Mouse (Mus musculus) lung, postnatal 36 days (tissue): ENCODE measurements around the gene Myl6.

Source experiments
- DNase-seq: peaks from one replicate; pipeline ENCODE4 v3.0.0; 2022; ENCODE audit warnings: mixed read lengths

Myl6 gene

DNA sequence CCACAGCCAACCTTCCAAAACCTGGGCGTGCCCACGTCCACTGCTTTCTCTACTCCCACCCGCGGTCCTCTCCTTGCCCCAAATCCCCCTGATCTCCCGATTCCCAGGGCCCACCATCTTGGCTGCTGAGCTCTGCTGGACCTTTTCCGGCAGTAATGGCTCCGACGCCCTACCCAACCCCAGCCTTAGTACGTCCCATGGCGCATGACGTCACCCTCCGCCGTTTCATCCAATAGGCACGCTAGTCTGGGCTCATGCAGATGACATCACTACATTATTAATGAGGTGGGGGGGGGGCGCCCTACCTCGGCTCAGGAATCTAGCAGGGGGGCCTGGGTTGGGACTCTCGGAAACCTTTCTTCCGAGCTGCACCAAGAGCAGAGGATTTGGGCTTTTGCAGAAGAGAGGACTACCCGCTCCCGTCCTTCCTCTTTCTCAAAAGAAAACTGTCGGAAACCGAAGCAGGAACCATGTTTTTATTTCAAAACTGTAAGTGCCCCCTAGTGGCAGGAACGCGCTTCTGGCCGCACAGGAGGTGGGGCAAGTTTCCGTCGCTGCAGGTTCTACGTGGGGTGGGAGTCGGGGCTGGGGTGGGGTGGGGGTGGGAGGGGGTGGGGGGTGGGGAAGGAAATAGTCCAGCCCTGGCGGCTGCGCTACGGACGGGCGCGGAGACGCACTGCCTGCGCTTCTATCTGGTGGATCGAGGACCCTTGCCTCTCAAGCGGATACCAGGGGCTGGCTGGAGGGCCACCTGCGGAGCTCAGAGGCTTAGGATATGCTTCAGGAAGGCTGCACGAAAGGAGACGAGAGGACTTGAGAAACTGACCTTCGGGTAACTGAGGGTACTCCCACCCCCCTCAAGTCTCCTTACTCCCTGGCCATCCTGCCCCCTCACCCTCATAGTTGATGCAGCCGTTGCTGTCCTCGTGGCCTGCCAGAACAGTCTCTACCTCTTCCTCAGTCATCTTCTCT lies at the start of gene Myl6:
Gene Myl6, minus strand, starts transcription at position 451 of the 972 bp plus-strand sequence.
- DNase-seq, result peak; percentile 100

DNA sequence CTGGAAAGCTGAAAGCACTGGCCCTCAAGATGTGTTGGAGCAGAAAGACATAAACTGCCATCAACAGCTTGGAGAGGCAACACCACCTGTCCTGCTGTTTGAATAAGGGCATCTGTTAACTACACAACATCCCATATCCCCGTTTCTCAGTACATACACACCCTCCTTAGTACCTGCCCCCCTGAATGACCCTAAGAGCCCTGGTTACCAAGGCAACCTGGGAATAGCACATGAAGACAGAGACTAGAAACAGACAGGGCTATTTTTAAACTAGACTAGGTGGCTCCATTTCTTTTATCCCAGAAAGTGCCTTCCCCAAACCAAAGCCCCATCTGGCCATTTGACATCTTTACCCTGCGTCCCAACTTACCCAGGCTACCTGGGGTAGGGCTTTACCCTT lies 49.2 kb upstream of the Myl6 start:
- no peak for DNase-seq

DNA sequence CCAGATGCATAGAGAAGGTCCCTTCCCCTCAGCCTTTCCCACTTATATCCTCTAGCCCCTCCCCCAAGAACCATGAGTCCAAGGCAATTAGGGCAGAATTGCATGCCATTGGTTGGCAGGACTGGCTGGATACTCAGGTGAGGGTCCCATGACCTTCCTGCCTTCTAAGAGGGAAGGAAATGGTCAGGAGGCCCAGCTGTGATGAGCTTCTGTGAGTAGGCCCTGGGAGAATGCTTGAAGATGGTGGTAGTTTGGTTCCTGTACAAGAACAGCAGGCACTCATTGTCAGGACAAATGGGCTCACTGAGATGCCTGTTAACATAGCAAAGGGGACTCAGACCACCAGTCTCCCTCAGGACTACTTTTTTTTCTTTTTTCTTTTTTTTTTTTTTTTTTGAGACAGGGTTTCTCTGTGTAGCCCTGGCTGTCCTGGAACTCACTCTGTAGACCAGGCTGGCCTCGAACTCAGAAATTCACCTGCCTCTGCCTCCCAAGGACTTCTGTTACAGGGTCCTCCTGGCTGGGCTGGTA lies 44.5 kb upstream of the Myl6 start:
- no peak for DNase-seq

DNA sequence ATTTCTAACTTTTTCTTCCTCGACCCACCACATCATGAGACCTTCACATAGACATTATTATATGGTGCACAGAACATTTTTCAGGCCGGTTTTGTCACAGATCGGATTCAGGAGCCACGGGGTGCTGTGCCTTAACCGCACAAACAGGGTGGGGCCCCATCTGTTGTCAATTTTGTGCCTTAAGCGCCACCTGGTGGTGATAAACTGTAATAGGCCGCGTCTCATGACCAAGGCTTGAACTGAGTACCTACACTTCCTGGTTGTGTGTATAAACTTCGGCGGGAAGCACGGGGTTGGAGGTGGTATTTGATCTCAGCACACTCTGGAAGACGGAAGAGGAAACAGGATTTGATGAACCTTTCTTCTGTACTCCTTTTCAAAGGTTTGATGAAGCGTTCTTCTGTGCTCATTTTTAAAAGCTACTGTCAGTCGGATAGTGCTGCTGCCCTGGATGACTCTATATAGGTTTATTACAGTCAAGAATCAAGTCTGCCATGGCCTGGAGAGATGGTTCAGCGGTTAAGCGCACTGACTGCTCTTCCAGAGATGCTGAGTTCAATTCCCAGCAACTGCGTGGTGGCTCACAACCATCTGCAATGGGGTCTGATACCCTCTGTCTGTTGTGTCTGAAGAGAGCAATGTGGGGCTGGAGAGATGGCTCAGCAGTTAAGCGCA lies 42.5 kb upstream of the Myl6 start:
- peak; percentile 99 for DNase-seq

DNA sequence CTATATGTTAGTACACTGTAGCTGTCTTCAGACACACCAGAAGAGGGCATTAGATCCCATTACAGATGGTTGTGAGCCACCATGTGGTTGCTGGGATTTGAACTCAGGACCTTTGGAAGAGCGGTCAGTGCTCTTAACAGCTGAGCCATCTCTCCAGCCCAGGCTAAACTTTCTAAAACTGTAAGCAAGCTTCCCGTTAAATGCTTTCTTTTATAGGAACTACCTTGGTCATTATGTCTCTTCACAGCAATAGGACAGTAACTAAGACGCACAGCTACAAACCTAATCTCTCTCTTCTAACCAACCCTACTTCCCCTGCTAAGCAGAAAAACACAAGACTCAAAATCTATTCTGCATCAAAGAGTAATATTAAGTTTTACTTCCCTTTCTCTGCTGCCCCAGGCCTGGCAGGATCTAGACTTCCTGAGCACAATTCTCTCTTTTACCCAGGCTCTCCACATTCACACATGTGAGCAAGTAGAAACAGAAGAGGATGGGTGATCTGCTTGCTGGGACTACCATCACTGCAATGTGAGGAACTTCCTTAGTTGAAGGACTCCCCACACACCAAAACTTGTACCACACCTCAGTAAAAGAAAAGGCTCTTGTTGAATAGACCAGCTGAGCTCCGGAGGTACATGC lies 41.8 kb upstream of the Myl6 start:
- DNase-seq, result no peak

DNA sequence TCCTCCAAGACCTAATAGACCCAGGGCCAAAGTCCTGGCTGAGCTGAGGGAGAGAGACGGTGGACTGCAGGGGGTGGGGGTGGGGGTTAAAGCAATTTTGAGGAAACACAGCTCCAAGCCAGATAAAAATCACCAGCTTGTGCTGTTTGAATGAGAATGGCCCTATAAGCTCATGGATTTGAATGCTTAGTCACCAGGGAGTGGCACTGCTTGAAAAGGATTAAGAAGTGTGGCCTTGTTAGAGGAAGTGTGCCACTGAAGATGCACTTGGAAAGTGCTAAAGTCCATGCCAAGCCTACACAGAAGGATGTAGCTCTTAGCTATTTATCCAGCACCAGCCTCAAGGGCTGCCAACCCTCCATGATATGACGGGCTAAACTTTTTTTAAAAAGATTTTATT lies 41.3 kb upstream of the Myl6 start:
- no peak for DNase-seq

DNA sequence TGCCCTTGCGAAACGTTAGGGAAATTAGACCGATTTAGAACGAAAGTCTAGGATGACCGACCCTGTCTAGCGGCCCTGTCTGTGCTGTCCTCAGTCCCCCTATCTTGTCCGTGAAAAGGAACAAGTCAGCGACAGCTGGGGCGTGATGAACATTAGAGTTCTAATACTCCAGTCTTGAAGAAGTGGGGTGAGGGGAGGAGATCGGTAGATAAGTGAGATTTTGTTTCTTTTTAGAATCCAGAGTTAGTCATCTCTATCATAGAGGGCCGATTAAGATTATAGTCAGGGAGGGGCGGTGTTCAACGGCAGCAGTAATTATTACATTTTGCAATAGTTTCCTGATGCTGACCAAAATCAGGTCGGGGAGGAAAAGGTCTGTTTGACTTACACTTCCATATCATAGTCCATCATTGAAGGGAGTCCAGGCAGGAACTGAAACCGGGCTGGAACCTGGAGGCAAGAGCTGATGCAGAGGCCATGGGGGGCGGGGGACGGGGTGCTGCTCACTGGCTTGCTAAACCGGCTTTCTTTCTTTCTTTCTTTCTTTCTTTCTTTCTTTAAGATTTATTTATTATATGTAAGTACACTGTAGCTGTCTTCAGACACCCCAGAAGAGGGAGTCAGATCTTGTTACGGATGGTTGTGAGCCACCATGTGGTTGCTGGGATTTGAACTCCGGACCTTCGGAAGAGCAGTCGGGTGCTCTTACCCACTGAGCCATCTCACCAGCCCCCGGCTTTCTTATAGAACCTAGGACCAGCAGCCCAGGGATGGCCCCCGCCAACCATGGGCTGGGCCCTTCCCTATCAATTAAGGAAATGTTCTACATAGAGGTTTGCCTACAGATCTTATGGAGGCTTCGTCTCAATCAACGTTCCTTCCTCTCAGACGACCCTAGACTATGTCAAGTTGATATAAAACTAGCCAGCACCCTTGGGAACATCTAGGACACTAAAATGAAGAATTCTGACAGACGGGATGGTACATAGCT lies 32.7 kb upstream of the Myl6 start:
- peak; percentile 36 for DNase-seq

DNA sequence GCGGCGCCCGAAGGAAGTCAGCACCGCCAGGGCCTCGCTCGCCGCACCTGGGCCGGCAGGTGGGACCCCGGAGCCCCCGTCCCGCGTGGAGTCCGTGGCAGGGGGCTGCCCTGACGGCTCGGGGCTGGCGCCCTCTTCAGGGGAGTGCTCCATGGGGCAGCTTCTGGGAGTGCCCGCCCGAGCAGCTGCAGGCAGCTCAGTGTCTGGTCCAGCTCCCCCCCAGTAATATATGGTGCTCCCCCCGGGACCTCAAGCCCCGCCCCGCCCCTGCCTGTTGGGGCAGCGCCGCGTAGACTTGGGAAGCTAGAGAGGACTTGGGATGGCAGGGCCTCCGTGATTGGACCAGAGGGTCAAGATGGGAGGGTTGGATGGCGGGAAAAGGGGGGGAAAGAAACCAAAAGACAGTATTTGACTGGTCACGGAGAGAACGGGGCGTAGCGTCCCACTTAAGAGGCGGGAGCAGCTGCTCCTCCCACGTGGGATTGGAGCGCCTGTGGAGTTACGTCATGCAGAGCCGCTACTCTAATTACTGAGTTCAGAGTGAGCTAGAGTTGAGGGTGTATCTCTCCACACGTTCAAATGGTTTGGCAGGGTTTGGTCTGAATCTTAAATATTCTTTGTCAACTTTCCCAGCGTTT lies 31.8 kb upstream of the Myl6 start, which contains the start of gene Esyt1:
Gene Esyt1, minus strand, starts transcription at position 201 of the 638 bp plus-strand sequence.
- DNase-seq, result peak; percentile 99

DNA sequence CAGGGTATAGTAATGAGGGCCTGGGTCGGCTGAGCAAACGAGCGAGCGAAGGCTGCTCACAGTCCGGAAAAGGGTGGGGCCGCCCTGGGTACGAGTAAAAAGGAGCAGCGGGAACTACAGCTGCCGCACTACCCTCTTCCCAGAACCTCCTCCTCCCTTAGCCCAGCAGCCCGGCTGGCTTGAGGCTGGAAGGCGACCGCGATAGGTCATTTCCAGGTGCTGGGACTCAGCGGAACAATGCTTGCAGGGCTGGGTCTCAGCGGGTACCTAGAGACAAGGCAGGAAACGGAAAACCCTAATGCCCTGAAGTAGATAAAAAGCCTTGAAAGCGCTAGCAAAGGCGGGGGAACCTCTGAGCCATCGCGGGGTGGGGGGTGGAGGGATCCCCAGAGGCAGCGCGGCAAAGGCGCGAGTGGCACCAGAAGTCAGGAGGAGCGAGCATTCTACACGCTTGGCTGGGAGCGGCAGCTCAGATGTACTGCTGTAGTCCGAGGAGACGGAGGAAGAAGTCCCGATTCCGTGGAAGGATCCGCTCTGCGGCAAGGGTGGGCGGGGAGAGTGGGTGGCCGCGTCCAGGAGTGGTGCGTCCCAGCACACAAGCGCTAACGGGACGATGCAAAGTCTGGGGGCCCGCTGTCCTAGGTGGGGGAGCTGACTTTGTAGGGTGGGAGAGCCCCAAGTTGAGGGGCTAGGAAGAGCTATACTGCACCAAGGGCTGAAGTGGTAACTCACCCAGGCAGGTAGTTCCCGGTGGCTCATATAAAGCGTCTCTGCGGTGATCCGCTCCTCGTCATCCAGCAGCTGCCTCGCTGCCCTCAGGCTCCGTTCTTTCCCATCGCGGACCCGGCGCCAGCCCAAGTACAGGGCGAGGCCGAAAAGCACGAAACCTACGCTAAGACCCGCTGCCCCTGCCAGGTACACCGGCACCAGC lies 31.1 kb upstream of the Myl6 start:
- DNase-seq, result peak; percentile 65

DNA sequence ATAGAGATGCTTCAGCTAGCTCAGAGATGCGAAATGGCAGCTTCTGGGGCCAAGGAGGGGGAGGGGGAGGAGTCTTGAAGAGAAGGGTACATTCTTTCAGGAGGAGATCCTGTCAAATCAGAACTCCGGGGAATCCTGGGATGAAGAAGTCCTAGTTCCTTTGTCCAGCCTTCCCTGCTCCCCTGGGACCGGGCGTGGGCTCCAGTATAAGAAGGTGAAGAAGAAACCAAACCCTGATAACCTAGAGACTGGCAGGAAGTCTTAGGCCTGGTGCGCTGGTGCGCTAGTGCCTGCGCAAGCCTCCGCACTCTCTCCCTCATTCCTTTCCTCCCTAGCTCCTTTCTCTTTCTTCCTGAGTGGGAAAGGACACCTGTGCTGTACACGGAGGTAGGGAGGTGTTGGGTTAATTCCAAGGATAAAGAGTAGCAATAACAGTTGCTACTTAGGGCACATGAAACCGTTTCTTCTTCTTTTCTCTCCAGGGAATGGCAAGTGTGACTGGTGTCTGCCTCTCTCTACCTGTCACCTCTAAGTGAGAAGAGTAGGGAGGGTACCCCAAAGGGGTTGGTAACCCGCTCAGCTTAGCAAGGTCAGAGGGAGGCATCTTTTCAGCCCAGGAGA lies 30.3 kb upstream of the Myl6 start:
- peak; percentile 21 for DNase-seq

DNA sequence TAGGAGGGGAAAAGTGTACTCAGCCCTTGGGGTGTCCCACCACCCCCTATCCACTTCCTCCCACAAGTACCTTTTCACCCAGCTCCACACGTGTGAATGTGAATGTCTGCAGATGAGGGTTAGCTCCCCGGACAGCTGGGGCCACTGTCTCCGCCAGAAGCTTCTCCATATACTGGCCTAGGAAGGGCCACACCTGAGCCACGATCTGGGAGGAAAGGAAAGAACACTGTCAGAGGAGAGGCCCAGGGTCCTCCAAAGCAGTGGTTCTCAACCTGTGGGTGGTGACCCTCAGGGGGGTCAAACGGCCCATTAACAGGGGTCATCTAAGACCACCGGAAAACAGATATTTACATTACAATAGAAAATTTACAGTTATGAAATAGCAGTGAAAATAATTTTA lies 28.4 kb upstream of the Myl6 start:
- DNase-seq, result no peak

DNA sequence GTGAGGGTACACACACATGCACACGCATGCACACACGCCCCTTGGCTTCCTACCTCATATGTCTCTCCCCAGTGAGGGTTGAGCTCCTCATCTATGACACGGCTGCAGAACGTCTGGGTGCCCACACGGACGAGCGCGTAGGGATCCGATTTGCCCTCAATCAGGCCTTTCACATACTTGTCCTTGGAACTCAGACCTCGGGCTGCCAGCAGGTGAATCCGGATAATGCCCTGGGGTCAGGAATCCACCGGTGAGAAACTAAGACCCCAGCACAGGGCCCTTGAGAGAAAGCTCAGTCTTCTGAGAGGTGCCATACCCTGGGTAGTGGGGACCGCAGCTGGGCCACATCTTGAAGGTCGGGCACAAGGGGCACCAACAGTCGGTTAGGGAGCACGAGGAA lies 26.6 kb upstream of the Myl6 start:
- no peak for DNase-seq

DNA sequence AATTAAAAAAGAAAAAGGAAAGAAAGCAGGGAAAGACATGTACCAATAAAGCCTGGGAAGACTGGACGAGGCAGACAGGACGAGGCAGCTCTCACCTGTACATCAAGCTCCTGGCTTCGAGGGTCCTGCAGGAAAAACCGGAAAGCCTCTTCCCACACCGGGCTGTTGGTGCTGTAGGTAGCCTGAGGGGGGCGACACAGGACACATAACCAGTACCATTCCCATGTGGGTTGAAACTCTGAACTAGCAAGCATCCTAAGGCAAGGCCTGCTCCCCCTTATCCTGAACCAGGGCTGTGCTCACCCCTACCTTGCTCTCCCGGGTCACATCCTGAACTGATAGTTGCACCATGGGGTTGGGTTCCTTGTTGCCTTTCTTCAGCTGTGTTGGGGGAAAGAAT lies 24.9 kb upstream of the Myl6 start:
- peak; percentile 80 for DNase-seq

DNA sequence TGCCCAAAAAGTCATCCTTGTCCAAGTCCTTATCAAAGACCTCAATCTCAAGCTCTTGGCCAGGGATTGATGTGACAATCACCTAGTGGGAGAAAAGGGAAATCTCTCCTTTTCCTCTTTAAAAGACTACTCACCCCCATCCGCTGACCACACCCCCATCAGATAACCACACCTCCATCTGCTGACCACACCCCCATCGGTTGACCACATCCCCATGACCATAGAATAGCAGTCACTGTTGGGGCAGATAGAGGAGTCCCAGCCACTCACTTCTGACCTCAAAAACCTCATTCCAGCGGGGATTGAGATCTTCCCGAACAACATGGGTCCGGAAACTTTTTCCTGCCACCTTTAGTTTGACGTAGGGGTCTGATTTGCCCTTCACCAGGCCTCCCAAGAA lies 22.7 kb upstream of the Myl6 start:
- no peak for DNase-seq

DNA sequence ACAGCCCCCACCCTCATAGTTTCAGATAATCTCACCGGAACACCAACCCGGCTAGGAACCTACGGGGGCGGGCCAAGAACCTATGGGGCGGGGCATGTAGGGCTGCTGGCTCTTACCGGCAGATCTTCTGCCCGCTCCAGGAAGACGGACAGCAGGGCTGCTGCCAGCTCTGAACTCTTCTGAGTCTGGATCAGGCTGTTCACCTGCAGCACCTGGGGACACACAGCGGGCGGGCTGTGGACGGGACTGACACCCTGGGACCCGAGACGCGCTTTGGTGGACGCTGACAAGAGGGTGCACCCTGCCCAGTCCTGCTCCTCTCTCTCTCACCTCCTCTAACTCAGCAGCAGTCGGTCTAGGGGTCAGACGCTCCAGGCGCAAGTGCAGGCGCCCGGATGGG lies 22.1 kb upstream of the Myl6 start:
- DNase-seq, result no peak

DNA sequence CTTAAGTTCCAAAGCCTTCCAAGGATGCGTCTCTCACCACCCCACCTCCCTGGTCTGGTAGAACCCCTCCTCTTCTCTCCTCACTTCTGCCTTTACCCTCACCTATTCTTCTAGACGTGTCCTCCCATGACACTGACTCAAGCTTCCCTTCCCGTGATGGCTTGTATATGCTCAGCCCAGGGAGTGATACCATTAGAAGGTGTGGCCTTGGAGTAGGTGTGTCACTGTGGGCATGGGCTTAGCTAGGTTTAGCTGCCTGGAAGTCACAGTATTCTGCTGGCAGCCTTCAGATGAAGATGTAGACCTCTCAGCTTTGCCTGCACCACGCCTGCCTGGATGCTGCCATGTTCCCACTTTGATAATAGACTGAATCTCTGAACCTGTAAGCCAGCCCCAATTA lies 21.1 kb upstream of the Myl6 start:
- no peak for DNase-seq

DNA sequence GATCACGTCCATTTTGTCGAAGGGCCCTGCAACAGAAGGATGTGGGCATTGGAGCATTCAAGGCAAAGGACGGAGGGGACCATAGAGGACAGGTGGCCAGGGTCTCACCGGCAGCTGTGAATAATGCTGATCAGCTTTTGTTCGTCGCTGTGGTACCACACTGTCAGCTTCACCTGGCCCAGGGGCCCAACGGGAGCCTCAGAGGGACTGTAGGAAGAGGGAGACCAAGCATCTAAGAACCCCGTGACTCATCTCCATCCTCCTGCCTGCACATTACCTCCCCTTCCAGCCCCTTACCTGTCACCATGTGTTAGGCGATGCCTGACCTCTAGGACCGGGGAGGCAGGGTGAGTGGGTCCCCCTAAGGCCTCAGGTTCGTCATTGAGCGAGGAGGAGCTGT lies 17.8 kb upstream of the Myl6 start:
- DNase-seq, result no peak

DNA sequence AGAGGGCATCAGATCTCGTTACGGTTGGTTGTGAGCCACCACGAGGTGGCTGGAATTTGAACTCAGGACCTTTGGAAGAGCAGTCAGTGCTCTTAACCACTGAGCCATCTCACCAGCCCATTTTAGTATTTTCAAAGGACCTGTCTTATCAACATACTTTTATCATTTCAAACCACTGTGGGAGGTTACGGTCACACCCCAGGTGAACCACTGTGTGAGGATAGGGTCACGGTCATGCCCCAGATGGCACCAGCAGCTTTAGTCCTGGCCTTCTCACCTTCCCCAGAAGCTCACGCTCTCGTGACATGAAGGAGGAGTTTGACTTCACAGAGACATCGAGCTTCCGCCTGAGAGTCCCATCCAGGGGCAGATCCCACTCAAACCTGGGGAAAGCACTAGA lies 17.2 kb upstream of the Myl6 start:
- DNase-seq, result no peak

DNA sequence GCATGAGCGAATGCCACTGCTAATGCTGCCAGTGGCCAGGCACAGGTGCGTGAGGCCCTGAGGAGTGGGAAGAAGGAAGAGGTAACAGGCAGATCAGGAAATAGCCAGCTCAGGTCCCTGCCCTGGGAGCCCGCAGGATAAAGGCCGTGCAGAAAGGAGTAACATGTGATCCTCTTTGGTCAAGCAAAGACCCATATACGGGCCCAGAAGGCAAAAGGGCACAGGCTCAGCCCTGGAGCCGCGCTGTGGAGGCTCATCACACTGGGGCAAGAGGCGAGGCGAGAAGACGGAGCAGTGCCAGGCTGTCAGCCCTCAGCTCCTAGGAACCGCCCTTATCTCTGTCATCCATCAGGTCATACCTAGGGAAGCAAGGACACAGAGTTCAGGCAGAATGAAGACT lies 16.4 kb upstream of the Myl6 start:
- DNase-seq, result no peak

DNA sequence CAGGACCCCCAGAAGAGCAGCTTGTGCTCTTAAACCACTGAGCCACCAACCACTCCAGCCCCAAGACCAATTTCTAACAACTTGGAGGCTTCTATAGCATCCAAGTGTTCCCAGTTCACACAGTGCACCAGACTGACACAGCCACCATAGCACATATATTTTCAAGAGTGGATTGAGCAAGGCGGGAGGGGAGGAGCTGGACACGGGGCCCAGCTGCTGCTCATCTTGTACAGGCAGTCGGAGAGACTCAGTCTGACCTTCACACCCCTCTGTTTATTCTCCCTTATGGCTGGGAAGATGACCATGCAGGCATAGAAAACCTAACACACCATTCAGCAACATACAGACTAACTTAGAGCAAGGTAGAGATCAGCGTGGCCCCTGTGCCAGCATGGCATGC lies 15.9 kb upstream of the Myl6 start:
- peak; percentile 46 for DNase-seq
